Mouse (Mus musculus): Measurements from ENCODE around the gene Trappc5. TPM values are rescaled to one million over a fixed set of nuclear protein-coding genes. Genes with fewer than 3 reads are reported as not detected.
A peak's percentile ranks its signal among the peaks of the same experiment; 100 is the strongest.

The Trappc5 gene
- total and polyA plus RNA-seq, 3 experiments, result 43.0 to 48.6 TPM; not detected in 1

GRCm38 (mm10) chr8:3676131-3676992 is at the start of gene Trappc5 (continued):
- TF ChIP-seq CTCF (IDR thresholded peaks at IDR 0.05 in 2 of 3, conservative IDR thresholded peaks at IDR 0.05 in 1 of 3; ENCODE audit: control insufficient read depth in 1 of 3, insufficient read depth in 1 of 3, low read depth in 2 of 3, low read length in 3 of 3, poor library complexity in 1 of 3, severe bottlenecking in 1 of 3) (peak; percentile 80 to 98 (median 95)), TAL1 (IDR thresholded peaks at IDR 0.05; ENCODE audit: low read length) (no peak), HCFC1 (IDR thresholded peaks at IDR 0.05; ENCODE audit: low read depth, low read length) (peak; percentile 90), MEF2A (IDR thresholded peaks at IDR 0.05; ENCODE audit: extremely low read depth, insufficient replicate concordance, low read depth, low read length, poor library complexity, severe bottlenecking) (no peak), GATA1 (IDR thresholded peaks at IDR 0.05; ENCODE audit: low read depth, low read length) (no peak)

GRCm38 (mm10) chr8:3626971-3627370 is 49.1 kb upstream of the Trappc5 start:
- Histone ChIP-seq H3K27me3 (ENCODE audit: control insufficient read depth in 1 of 2, insufficient read depth in 2 of 2, low read length in 2 of 2) (no peaks in the 10 kb centered on the region), H3K4me3 (ENCODE audit: control insufficient read depth in 1 of 2, insufficient read depth in 1 of 2, low read depth in 2 of 2, low read length in 2 of 2) (peak overlapping the region; percentile 30 to 51), H3K9ac (ENCODE audit: control insufficient read depth, low read depth, low read length, poor library complexity, severe bottlenecking) (peak overlapping the region; percentile 67), H3K79me2 (ENCODE audit: control insufficient read depth, insufficient read depth, low read length, poor library complexity) (peaks cover 8% of the 10 kb centered on the region), H3K4me1 (ENCODE audit: control insufficient read depth in 1 of 2, insufficient read depth in 2 of 2, low read length in 2 of 2) (peaks cover 10 to 23% of the 10 kb centered on the region in 2 experiments), H3K27ac (ENCODE audit: control insufficient read depth, low read depth, low read length) (peak overlapping the region; percentile 99), H3K36me3 (ENCODE audit: control insufficient read depth in 1 of 2, insufficient read depth in 2 of 2, low read length in 2 of 2) (peaks cover 0 to 26% of the 10 kb centered on the region in 2 experiments; a peak in 2 of 4 replicates), H3K9me3 (replicated peaks; ENCODE audit: insufficient read depth, low read length) (no peaks in the 10 kb centered on the region)
- TF ChIP-seq POLR2A (IDR thresholded peaks at IDR 0.05; ENCODE audit: control insufficient read depth in 1 of 2, insufficient read depth in 1 of 2, low read depth in 1 of 2, low read length in 2 of 2, poor library complexity in 1 of 2) (peak in 1 of 2 experiments; percentile 50; a peak in 2 of 4 replicates), USF1 (IDR thresholded peaks at IDR 0.05; ENCODE audit: low read depth, low read length) (peak; percentile 40; the same call in 1 of the 2 replicates), MAZ (IDR thresholded peaks at IDR 0.05; ENCODE audit: low read depth, low read length) (no peak; the same call in 1 of the 2 replicates), NELFE (IDR thresholded peaks at IDR 0.05; ENCODE audit: low read depth, low read length) (peak; percentile 43), CHD2 (IDR thresholded peaks at IDR 0.05; ENCODE audit: low read length) (peak; percentile 25), MXI1 (IDR thresholded peaks at IDR 0.05; ENCODE audit: low read depth, low read length) (peak; percentile 60; the same call in 1 of the 2 replicates), MAX (IDR thresholded peaks at IDR 0.05; ENCODE audit: low read length) (peak; percentile 51; the same call in 1 of the 2 replicates), HCFC1 (IDR thresholded peaks at IDR 0.05; ENCODE audit: low read depth, low read length) (peak; percentile 45; the same call in 1 of the 2 replicates), ZNF384 (IDR thresholded peaks at IDR 0.05; ENCODE audit: low read depth, low read length) (peak; percentile 73), POLR2AphosphoS2 (IDR thresholded peaks at IDR 0.05; ENCODE audit: low read length) (peak; percentile 29; the same call in 1 of the 2 replicates), RCOR1 (IDR thresholded peaks at IDR 0.05; ENCODE audit: low read depth, low read length) (no peak), TBP (IDR thresholded peaks at IDR 0.05; ENCODE audit: low read depth, low read length) (peak; percentile 44), BHLHE40 (IDR thresholded peaks at IDR 0.05; ENCODE audit: borderline replicate concordance, low read depth, low read length) (peak; percentile 39; the same call in 1 of the 2 replicates), CHD1 (IDR thresholded peaks at IDR 0.05; ENCODE audit: low read depth, low read length) (peak; percentile 46; the same call in 1 of the 2 replicates), CTCF (IDR thresholded peaks at IDR 0.05 in 2 of 3, conservative IDR thresholded peaks at IDR 0.05 in 1 of 3; ENCODE audit: control insufficient read depth in 1 of 3, insufficient read depth in 1 of 3, low read depth in 2 of 3, low read length in 3 of 3, poor library complexity in 1 of 3, severe bottlenecking in 1 of 3) (no peak), GATA1 (IDR thresholded peaks at IDR 0.05; ENCODE audit: low read depth, low read length) (peak; percentile 40; the same call in 1 of the 2 replicates), TAL1 (IDR thresholded peaks at IDR 0.05; ENCODE audit: low read length) (peak; percentile 13; the same call in 1 of the 2 replicates), EP300 (IDR thresholded peaks at IDR 0.05; ENCODE audit: low read depth in 1 of 2, low read length in 2 of 2) (peak; percentile 65 to 74), E2F4 (IDR thresholded peaks at IDR 0.05; ENCODE audit: borderline replicate concordance, low read depth, low read length) (no peak), ELF1 (IDR thresholded peaks at IDR 0.05; ENCODE audit: low read depth, low read length) (peak; percentile 42; the same call in 1 of the 2 replicates), SIN3A (IDR thresholded peaks at IDR 0.05; ENCODE audit: low read length) (peak; percentile 64), MYC (IDR thresholded peaks at IDR 0.05; ENCODE audit: low read depth, low read length) (peak; percentile 67; the same call in 1 of the 2 replicates), TCF12 (IDR thresholded peaks at IDR 0.05; ENCODE audit: low read depth, low read length) (peak; percentile 38; the same call in 1 of the 2 replicates), ZMIZ1 (IDR thresholded peaks at IDR 0.05; ENCODE audit: low read depth, low read length) (no peak), GABPA (IDR thresholded peaks at IDR 0.05; ENCODE audit: low read depth, low read length) (no peak)
- peak; percentile 90 for DNase-seq (ENCODE audit: low read depth, low spot score)

Measured in MEL (cell line).